Mouse (Mus musculus) limb, embryonic 11.5 days (tissue): ENCODE measurements at regions not wholly inside any gene's neighbourhood (a gene's known extent, or its start where the extent isn't known, plus 50 kb on each side); places are given as distances from the start of the nearest gene placed in this dataset.

Experiments used
- ATAC-seq: fragments of 200-750 bp; cut with Nextera tagmentation; 2 replicates; pipeline ENCODE4 v1.8.0; 2017; ENCODE audit warnings: low read depth; ENCODE audit not compliant: insufficient number of reproducible peaks, low FRiP score, low TSS enrichment
- DNase-seq: peaks from one replicate; pipeline ENCODE4 v3.0.0-alpha.2; 2015; ENCODE audit warnings: low spot score
- H3K27ac ChIP-seq: fragments of 300-500 bp; sonication (generic); replicated peaks from 2 replicates; pipeline ENCODE4 v1.5.1; 2014; ENCODE audit warnings: low read depth, mild to moderate bottlenecking, low read length
- H3K27me3 ChIP-seq: fragments of 300-500 bp; sonication (generic); 2 replicates; pipeline ENCODE4 v1.6.1; 2014; ENCODE audit warnings: mild to moderate bottlenecking, low read length, mixed read lengths; ENCODE audit not compliant: control insufficient read depth, insufficient read depth
- H3K36me3 ChIP-seq: fragments of 300-500 bp; sonication (generic); 2 replicates; pipeline ENCODE4 v1.6.1; 2014; ENCODE audit warnings: mild to moderate bottlenecking, low read length, moderate library complexity, mixed read lengths; ENCODE audit not compliant: control insufficient read depth, insufficient read depth
- H3K4me1 ChIP-seq: fragments of 300-500 bp; sonication (generic); 2 replicates; pipeline ENCODE4 v1.6.1; 2014; ENCODE audit warnings: low read length, mixed read lengths; ENCODE audit not compliant: control insufficient read depth, insufficient read depth
- H3K4me2 ChIP-seq: fragments of 300-500 bp; sonication (generic); 2 replicates; pipeline ENCODE4 v1.6.1; 2014; ENCODE audit warnings: low read depth, mild to moderate bottlenecking, moderate library complexity; ENCODE audit not compliant: severe bottlenecking
- H3K4me3 ChIP-seq: fragments of 300-500 bp; sonication (generic); 2 replicates; pipeline ENCODE4 v1.5.1; 2014; ENCODE audit warnings: low read depth, low read length
- H3K9ac ChIP-seq: fragments of 300-500 bp; sonication (generic); 2 replicates; pipeline ENCODE4 v1.6.1; 2014; ENCODE audit warnings: mild to moderate bottlenecking, low read length
- H3K9me3 ChIP-seq: fragments of 300-500 bp; sonication (generic); 2 replicates; pipeline ENCODE4 v1.6.1; 2016; ENCODE audit warnings: low read length; ENCODE audit not compliant: control insufficient read depth
- WGBS: fragments of 180-500 bp; shearing (Covaris S2); extraction: QIAGEN DNeasy Blood & Tissue Kit; methylation state at CpG from one replicate; pipeline ENCODE4 v1.1.7; 2014; 5-methylcytosine and 5-hydroxymethylcytosine counted together

GRCm38 (mm10) chr10:25857954-25858616, 220.0 kb upstream of the Gm9767 start:
- Histone ChIP-seq H3K9ac (no peak overlapping the region), H3K36me3 (no peaks in the 10 kb centered on the region), H3K9me3 (no peaks in the 10 kb centered on the region), H3K4me2 (no peak overlapping the region), H3K4me3 (no peak overlapping the region), H3K27ac (no peak overlapping the region), H3K4me1 (no peaks in the 10 kb centered on the region), H3K27me3 (no peaks in the 10 kb centered on the region)
- DNase-seq (no peak), ATAC-seq (no peak)
- 55% methylated on average over 10 of the region's 10 CpGs for WGBS

- no peak overlapping the region for H3K4me3 ChIP-seq
- no peaks in the 10 kb centered on the region for H3K27me3 ChIP-seq
- DNase-seq (no peak), ATAC-seq (no peak)
- no peaks in the 10 kb centered on the region for H3K9me3 ChIP-seq
- H3K36me3 ChIP-seq: no peaks in the 10 kb centered on the region
- H3K4me2 ChIP-seq: no peak overlapping the region
- H3K27ac ChIP-seq: no peak overlapping the region
- no peaks in the 10 kb centered on the region for H3K4me1 ChIP-seq
- no peak overlapping the region for H3K9ac ChIP-seq
Measured at GRCm38 (mm10) chr10:25844348-25844747, 233.7 kb upstream of the Gm9767 start.

GRCm38 (mm10) chr10:25829275-25829674, 248.8 kb upstream of the Gm9767 start:
- Histone ChIP-seq H3K27me3 (no peaks in the 10 kb centered on the region), H3K4me3 (no peak overlapping the region), H3K9ac (no peak overlapping the region), H3K9me3 (no peaks in the 10 kb centered on the region), H3K4me1 (no peaks in the 10 kb centered on the region), H3K4me2 (no peak overlapping the region), H3K27ac (no peak overlapping the region), H3K36me3 (no peaks in the 10 kb centered on the region)
- no peak for DNase-seq
- WGBS: 80% methylated on average over 2 of the region's 2 CpGs
- no peak for ATAC-seq

- Histone ChIP-seq H3K27me3 (no peaks in the 10 kb centered on the region), H3K4me1 (no peaks in the 10 kb centered on the region), H3K27ac (no peak overlapping the region), H3K4me2 (no peak overlapping the region), H3K9ac (no peak overlapping the region), H3K36me3 (no peaks in the 10 kb centered on the region), H3K4me3 (no peak overlapping the region), H3K9me3 (no peaks in the 10 kb centered on the region)
- ATAC-seq (no peak), DNase-seq (no peak)
- WGBS: 72% methylated on average over 3 of the region's 3 CpGs
Measured at GRCm38 (mm10) chr10:25804223-25804622, 268.2 kb upstream of the Smlr1 start.

GRCm38 (mm10) chr10:25801499-25801898, 265.4 kb upstream of the Smlr1 start:
- no peak overlapping the region for H3K27ac ChIP-seq
- no peaks in the 10 kb centered on the region for H3K9me3 ChIP-seq
- H3K4me1 ChIP-seq: no peaks in the 10 kb centered on the region
- DNase-seq (no peak), ATAC-seq (no peak)
- H3K27me3 ChIP-seq: no peaks in the 10 kb centered on the region
- H3K4me2 ChIP-seq: no peak overlapping the region
- 83% methylated on average over 2 of the region's 2 CpGs for WGBS
- no peak overlapping the region for H3K4me3 ChIP-seq
- H3K36me3 ChIP-seq: no peaks in the 10 kb centered on the region
- H3K9ac ChIP-seq: no peak overlapping the region

- no peaks in the 10 kb centered on the region for H3K27me3 ChIP-seq
- H3K4me1 ChIP-seq: no peaks in the 10 kb centered on the region
- DNase-seq (no peak), ATAC-seq (no peak)
- WGBS: 94% methylated on average over 2 of the region's 2 CpGs
- no peak overlapping the region for H3K4me3 ChIP-seq
- H3K9me3 ChIP-seq: no peaks in the 10 kb centered on the region
- H3K36me3 ChIP-seq: no peaks in the 10 kb centered on the region
- no peak overlapping the region for H3K9ac ChIP-seq
- no peak overlapping the region for H3K4me2 ChIP-seq
- H3K27ac ChIP-seq: no peak overlapping the region
Measured at GRCm38 (mm10) chr10:25798881-25799280, 262.8 kb upstream of the Smlr1 start.

- no peak overlapping the region for H3K4me3 ChIP-seq
- no peaks in the 10 kb centered on the region for H3K4me1 ChIP-seq
- H3K4me2 ChIP-seq: no peak overlapping the region
- H3K27ac ChIP-seq: no peak overlapping the region
- H3K9me3 ChIP-seq: no peaks in the 10 kb centered on the region
- H3K9ac ChIP-seq: no peak overlapping the region
- DNase-seq (no peak), ATAC-seq (no peak)
- H3K36me3 ChIP-seq: no peaks in the 10 kb centered on the region
- 83% methylated on average over 3 of the region's 3 CpGs for WGBS
- no peaks in the 10 kb centered on the region for H3K27me3 ChIP-seq
Measured at GRCm38 (mm10) chr10:25790363-25790821, 254.3 kb upstream of the Smlr1 start.

- ATAC-seq: no peak
- no peak overlapping the region for H3K4me3 ChIP-seq
- WGBS: 83% methylated on average over 6 of the region's 6 CpGs
- no peaks in the 10 kb centered on the region for H3K27me3 ChIP-seq
- no peak overlapping the region for H3K4me2 ChIP-seq
- no peaks in the 10 kb centered on the region for H3K4me1 ChIP-seq
- H3K27ac ChIP-seq: no peak overlapping the region
- H3K36me3 ChIP-seq: no peaks in the 10 kb centered on the region
- no peaks in the 10 kb centered on the region for H3K9me3 ChIP-seq
- no peak for DNase-seq
- no peak overlapping the region for H3K9ac ChIP-seq
Measured at GRCm38 (mm10) chr10:25788660-25789059, 252.6 kb upstream of the Smlr1 start.

GRCm38 (mm10) chr10:25788004-25788403, 251.9 kb upstream of the Smlr1 start:
- DNase-seq (no peak), ATAC-seq (no peak)
- Histone ChIP-seq H3K9me3 (no peaks in the 10 kb centered on the region), H3K27me3 (no peaks in the 10 kb centered on the region), H3K9ac (no peak overlapping the region), H3K4me2 (no peak overlapping the region), H3K36me3 (no peaks in the 10 kb centered on the region), H3K4me3 (no peak overlapping the region), H3K4me1 (no peaks in the 10 kb centered on the region), H3K27ac (no peak overlapping the region)
- 81% methylated on average over 4 of the region's 4 CpGs for WGBS
